Mouse (Mus musculus): ENCODE results near the gene Adap1. TPM values are rescaled to one million over a fixed set of nuclear protein-coding genes. Genes with fewer than 3 reads are reported as not detected.
A peak's percentile ranks its signal among the peaks of the same experiment; 100 is the strongest.

The Adap1 gene
- total RNA-seq, 2 experiments from 2014 or later, result 255 to 270 TPM

DNA sequence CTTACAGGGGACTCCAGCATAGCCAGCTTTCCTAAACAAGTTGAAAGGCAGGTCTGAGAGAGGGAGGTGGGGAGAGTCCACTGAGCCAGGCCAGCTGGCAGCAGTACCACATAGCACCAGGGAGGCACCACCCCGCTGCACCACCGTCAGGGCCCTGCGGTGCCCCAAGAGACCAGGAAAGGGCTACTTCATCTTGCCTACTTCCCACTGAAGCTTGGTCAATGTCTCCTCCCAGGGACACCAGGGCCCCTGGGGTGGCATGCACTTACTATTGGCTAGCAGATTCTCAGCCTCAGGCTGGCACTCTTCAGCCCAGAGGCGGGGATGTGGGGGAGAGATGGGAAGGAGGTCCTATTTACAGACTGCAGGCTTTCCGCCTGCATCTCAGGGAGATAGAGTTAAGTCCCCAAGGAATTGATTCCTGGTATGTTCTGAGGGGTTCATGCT is 1.4 kb downstream of the Adap1 start:
- peak in 1 of 2 experiments; percentile 38 for DNase-seq (ENCODE audit: low spot score in 2 of 2)

DNA sequence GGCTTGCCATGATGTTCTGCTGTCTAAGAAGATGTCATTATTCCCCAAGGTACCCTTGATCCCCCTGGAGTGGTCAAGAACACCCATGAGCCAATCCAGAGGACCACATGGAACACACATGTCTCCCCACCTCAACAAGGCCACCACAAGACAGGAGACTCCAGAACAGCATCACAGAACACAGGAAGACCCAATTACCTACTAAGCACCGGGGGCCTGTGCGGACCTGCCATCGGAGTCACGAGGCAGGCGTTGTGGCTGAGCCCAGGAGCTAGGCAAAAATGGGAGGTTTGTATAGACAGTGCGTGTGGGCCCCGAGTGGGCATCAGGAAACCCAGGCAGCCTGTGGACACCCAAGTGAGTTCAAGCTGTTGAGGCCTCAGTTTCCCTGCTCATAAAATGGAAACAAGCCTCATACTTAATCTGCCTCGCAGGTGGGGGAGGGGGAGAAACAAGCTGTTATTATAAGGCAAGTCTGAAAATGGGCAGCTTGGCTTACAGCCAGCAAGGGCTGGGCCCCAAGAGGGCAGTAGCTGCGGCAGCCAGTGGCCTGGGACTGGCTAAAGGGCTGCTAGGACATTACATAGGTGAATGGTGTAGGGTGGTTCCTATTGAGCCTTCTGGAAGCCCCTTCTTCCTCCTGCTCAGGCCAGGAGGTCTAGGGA is 2.0 kb downstream of the Adap1 start:
- DNase-seq (ENCODE audit: low spot score in 2 of 2), result no peak

GRCm38 (mm10) chr5:139321331-139321730 is 4.1 kb downstream of the Adap1 start:
- DNase-seq (ENCODE audit: low spot score in 2 of 2), result no peak

- DNase-seq (ENCODE audit: low spot score in 2 of 2), result no peak
Measured at GRCm38 (mm10) chr5:139320424-139320823, 5.0 kb downstream of the Adap1 start.

GRCm38 (mm10) chr5:139317751-139318504 is 7.5 kb downstream of the Adap1 start:
- peak; percentile 42 to 51 for DNase-seq (ENCODE audit: low spot score in 2 of 2)

DNA sequence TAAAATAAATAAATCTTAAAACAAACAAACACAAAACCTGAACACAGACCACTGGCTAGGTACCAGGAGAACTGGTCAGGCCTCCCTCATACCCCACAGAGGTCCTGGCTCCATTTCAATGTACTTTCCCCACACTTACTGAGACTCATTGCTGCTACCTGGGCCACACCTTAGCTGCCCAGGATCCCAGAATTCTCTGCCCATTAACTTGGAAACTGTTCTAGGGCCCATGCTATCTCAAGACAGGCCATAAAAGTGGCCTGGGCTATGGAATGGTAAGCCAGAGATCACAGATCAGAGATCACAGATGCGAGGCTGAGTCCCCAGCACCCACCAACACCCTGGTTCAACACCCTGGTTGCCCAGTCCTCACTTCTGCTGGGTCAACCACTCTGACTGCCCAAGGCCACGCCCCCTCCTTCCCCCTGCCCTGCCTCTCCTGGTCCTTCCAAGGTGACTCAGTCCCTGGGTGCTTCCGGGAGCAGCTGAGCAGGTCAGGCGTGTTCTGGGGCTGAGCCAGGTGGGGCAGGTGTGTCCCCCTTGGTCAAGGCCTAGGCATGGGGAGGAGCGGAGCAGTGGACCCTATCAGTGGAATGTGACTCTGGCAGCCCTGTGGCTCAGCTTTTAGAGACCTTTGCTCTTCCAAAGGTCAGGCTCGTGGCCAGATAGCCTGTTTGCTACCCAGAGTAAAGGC is 8.3 kb downstream of the Adap1 start:
- DNase-seq (ENCODE audit: low spot score in 2 of 2), result no peak

- no peak for DNase-seq (ENCODE audit: low spot score in 2 of 2)
Measured at GRCm38 (mm10) chr5:139314941-139315642, 10.3 kb downstream of the Adap1 start.

- no peak for DNase-seq (ENCODE audit: low spot score in 2 of 2)
Measured at GRCm38 (mm10) chr5:139313536-139313935, 11.9 kb downstream of the Adap1 start.

GRCm38 (mm10) chr5:139311822-139312221 is 13.6 kb downstream of the Adap1 start:
- DNase-seq (ENCODE audit: low spot score in 2 of 2), result no peak

- DNase-seq (ENCODE audit: low spot score in 2 of 2), result no peak
Measured at GRCm38 (mm10) chr5:139310477-139310876, 14.9 kb downstream of the Adap1 start.

DNA sequence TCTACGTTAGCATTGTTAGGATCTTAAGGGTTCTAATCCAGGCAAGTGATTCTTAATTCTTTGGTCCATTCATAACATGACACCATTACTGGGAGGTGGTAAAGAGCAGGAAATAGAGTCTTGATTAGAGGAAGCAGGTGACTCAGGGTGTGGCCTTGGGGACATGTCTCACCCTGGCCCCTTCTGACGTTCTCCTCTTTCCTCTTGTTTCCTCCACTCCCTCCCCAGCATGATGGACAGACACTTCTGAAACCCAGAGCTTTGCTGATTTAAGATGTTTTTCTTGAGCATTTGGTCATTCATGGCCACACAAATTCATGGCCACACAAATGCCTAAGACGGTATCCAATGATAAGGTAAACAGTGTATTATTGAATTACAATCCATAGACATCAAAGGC is 15.5 kb downstream of the Adap1 start:
- DNase-seq (ENCODE audit: low spot score in 2 of 2), result no peak

DNA sequence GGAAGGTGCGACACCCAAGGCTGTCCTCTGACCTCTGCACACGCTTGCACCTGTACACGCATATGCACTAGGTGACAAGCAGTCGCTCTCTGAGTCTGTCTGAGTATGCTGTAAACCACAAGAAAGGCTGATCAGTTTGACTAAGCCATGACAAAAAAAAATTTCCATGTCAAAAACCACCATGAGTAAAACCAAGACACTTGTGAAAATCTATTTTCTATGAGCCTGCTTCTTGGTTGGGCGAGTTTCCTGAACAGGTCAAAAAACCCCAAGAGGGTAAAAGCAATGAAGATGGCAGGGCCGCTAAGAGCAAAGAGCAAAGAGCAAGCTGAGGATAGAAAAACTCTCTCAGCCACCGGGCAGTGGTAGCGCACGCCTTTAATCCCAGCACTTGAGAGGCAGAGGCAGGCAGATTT is 21.8 kb downstream of the Adap1 start:
- DNase-seq (ENCODE audit: low spot score in 2 of 2), result no peak

DNA sequence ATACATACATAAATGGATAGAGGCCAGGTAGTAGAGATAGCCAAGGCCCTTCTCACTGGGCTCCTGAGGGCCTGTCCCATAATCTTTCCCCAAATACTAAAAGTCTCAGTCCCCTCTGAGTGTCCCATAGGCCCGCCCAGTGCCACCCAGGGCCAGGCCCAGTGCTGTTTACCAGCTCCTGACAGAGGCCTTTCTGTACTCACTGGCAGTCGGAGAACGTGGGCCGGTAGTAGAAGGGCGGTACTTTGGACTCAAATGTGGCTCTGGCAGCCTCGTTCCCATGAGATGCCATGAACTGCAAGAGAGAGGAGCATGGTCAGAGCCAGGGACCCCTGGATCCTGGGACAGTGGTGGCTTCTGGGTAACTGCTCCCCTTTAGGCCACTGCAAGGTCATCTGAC is 23.3 kb downstream of the Adap1 start:
- DNase-seq (ENCODE audit: low spot score in 2 of 2), result no peak

GRCm38 (mm10) chr5:139297745-139298144 is 27.7 kb downstream of the Adap1 start:
- no peak for DNase-seq (ENCODE audit: low spot score in 2 of 2)

DNA sequence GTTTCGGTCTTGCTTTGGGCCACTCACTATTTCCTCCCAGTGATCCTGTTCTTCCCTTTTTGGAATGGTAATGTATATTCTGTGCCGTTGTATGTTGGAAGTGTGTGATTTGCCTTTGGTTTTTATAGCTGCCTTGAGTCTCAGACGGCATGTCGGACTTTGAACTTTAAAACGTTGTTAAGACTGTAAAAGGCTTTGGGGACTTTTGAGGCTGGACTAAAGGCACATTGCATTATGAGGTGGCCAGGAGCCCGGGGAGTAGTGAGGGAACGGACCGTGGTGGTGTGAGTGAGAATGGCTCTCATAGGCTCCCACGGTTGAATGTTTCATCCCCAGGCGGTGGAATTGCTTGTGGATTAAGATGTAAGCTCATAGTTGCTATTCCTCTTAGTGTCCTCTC is 28.3 kb downstream of the Adap1 start:
- no peak for DNase-seq (ENCODE audit: low spot score in 2 of 2)

- no peak for DNase-seq (ENCODE audit: low spot score in 2 of 2)
Measured at GRCm38 (mm10) chr5:139294089-139294488, 31.3 kb downstream of the Adap1 start.

- no peak for DNase-seq (ENCODE audit: low spot score in 2 of 2)
Measured at GRCm38 (mm10) chr5:139291811-139292560, 33.4 kb downstream of the Adap1 start.

GRCm38 (mm10) chr5:139290467-139291259 is 34.8 kb downstream of the Adap1 start:
- DNase-seq (ENCODE audit: low spot score in 2 of 2), result no peak

DNA sequence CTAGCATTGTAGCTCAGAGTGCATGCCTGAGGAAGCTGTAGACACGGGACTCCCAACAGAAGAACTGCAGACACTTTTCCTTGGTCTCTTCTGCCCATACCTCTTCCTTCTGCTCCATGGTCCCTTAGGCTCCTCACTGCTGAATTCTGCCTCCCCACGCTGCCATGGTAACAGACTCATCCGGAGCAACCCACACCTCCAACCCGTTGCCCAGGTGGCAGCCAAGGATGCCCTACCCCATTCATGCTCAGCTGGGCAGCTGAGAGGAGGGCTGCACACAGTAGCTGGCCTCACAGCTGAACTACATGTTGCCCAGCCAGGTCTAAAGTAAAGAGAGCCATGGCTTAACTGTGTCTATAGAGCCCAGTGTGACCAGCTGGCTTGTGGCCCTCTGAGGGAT is 36.8 kb downstream of the Adap1 start:
- no peak for DNase-seq (ENCODE audit: low spot score in 2 of 2)

DNA sequence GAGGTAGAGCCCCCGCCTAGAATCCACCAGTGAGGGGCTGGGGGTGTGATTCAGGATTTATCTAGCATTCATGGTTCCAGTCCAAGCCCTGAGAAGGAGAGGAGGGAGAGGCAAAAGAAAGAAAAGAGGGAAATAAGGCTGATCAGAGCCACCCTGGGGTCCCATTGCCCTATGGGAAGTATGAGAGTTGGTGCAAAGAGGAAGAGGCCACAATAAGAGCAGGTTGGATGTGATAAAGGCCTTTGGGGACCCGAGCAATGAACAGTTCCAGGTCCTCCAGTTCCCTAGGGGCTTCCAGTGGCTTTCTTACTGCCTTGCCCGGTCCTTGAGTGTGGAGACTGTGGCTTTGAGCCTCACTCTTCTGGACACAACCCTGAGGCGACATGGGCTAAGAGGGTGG is 37.6 kb downstream of the Adap1 start:
- DNase-seq (ENCODE audit: low spot score in 2 of 2), result no peak

All from layer of hippocampus, postnatal 10 days (tissue).